Mouse (Mus musculus) spleen, embryonic (tissue): ENCODE results near the gene Nlrx1.

Experiments used
- CTCF ChIA-PET: fragments of 350-600 bp; sonication (Branson Sonifier 250); formaldehyde crosslinking; loops from one replicate; lab custom pipeline; 2022; lab: Charles Lee

The Nlrx1 gene

DNA sequence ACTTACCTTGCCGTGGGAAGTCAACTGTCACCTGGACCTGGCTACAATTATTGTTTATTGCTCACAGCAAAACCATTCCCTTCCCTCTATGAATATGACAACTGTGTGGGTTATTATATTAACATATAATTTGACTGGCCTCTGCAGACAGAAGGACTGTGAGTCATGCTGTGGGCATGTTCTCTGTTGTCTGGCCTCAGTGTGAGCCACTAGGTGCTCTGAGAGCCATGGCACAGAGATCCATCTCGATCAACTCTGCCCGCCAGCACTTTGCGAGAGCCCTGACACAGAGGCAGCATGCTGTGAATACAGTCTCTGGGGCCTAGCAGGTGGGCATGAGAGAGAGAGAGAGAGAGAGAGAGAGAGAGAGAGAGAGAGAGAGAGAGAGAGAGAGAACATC is 1.6 kb upstream of the Nlrx1 start:
- CTCF ChIA-PET: no interaction called here

- CTCF ChIA-PET: no interaction called here
Measured at GRCm38 (mm10) chr9:44269077-44269476, 678 bp upstream of the Nlrx1 start.

DNA sequence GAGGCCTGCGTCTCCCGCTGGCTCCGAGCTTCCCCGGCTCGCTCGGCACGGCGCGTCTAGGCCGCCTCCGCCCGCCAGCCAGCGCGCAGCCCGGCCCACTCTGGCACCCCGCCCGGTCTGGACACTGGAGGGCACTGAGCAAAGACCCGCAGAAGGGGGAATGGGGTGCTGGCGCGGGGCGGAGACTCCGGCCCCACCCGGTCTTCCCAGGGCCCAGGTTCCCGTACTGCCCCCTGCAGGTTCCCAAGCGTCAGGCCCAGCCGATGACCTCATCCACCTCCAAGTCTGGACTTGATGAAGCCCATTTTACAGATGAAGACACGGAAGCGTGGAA is 405 bp downstream of the Nlrx1 start:
- CTCF ChIA-PET: interaction anchor here (1.0 kb wide), 1 partner anchor 83 kb away, joined by 3 read pairs; no protein-coding TSS in a partner anchor

- CTCF ChIA-PET: interaction anchor here (0.5 to 1.0 kb wide), 2 partner anchors 49 to 83 kb away, joined by 3 to 4 read pairs; no protein-coding TSS in a partner anchor
Measured at GRCm38 (mm10) chr9:44267319-44268026, 926 bp downstream of the Nlrx1 start.

DNA sequence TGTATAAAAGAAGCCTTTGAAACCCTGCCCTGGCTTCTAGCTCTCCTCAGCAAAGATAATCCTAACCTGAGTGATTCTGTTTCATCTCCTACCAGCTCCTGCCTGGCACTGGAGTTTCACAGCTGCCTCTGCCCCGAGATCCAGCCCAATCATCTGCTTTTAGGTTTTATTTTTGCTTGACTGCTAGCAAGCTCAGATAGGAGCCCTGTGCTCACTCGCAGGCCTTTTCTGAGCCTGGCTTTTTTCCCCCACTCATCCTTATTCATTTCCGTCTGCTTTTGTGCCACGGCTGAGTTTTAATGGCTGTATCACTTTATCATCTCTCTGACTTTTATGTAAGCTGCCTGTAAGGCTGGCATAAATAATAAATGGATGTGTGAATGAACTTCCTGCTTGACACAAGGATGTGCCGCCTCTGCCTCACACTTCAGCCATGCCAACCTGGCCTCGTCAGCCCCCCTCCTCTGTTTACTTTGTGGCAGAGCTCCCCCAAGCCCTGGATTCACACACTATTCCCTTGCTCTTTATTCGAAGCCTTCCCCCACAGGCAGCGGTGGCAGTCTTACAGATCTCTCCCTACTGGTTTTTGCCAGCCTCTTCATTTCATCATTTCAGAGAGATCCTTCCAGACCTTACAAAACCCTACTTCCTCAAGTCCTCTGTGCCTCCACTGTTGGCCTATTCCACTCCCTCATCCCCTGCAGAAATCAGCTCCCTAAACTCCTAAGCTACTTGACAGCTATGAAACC is 1.7 kb downstream of the Nlrx1 start:
- CTCF ChIA-PET: no interaction called here

DNA sequence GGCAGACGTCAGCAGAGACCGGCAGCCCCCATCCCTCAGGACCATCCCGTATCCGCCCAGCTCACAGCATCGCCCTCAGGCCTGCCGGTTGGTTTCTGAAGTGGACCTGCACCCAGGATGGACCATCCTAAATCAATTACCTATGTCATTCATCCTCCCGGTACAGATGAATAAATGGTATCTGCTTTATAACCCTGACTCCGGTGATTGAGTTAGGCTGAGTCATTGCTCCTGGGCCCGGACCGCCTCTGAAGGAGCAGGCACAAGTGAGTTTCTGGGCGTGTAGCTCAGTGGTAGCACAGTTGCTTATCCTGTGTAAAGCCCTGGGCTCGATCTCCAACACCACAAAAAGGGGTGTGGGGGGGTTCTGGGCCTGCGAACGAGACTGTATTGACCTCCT is 7.0 kb downstream of the Nlrx1 start:
- CTCF ChIA-PET: no interaction called here

DNA sequence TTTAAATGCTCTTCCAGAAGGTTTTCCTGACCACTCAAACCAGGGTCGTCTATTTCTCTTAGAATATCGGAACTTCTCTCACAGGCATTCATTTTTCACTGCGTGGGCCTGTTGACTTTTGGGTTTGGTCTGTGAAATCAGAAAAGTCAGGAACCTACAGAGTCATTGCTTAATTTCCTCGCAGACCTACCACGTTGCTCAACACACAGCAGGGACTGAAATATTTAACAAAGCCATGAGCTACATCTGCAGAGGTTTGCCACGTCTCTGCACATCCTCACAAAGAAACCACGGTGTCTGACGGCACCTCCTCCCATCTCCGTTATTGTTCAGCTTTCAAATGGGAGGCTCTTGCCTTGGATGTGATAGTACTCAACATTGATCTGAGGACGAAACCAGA is 9.4 kb downstream of the Nlrx1 start:
- CTCF ChIA-PET: no interaction called here

DNA sequence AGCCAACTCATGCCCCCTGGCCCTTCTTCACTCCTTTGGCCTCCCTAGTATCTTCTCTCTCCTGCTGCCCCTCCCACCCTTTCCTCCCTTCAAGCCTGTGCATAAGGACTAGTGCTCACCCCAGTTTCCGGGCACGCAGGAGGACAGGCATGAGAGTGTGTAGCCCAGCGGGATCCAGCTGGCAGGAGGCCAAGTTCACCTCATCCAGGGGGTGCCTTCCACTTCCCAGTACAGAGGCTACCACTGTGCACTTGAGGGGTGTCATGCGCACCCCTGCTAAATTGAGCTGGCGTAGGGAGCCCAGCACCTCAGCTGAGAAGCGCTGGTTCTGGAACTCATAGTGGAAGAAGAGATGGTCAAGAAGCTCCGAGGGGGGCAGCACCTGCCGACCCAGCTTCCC is 12.2 kb downstream of the Nlrx1 start:
- CTCF ChIA-PET: interaction anchor here (0.6 kb wide), 1 partner anchor 1015 kb away, joined by 3 read pairs; no protein-coding TSS in a partner anchor

DNA sequence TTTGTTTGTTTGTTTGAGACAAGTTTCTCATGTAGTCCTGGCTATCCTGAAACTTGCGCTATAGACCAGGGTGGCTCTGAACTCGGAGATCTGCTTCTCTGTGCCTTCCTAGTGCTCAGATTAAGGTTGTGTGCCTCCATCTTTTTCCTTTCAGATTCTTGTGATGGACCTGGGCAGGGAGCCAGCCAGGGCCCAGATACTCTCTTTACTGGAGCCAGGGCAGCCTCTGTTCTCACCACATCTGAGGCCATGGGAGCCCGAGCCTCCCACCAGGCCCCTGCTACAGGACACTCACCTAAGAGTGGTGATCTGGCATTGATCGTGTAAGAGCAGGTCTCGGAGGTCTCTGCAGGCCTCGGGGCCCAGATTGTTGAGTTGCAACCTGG is 13.3 kb downstream of the Nlrx1 start:
- CTCF ChIA-PET: no interaction called here

GRCm38 (mm10) chr9:44254508-44255135 is 13.8 kb downstream of the Nlrx1 start:
- CTCF ChIA-PET: no interaction called here

GRCm38 (mm10) chr9:44253441-44253840 is 15.0 kb downstream of the Nlrx1 start:
- CTCF ChIA-PET: interaction anchor here (0.6 kb wide), 1 partner anchor 67 kb away, joined by 5 read pairs; no protein-coding TSS in a partner anchor

- CTCF ChIA-PET: interaction anchor here (0.8 kb wide), 1 partner anchor 17 kb away, joined by 5 read pairs; the partner anchor contains the start of gene Nlrx1
Measured at GRCm38 (mm10) chr9:44251314-44251713, 17.1 kb downstream of the Nlrx1 start, which contains the start of gene Pdzd3. TSS of gene Pdzd3 (minus strand) at chr9:44251471.

DNA sequence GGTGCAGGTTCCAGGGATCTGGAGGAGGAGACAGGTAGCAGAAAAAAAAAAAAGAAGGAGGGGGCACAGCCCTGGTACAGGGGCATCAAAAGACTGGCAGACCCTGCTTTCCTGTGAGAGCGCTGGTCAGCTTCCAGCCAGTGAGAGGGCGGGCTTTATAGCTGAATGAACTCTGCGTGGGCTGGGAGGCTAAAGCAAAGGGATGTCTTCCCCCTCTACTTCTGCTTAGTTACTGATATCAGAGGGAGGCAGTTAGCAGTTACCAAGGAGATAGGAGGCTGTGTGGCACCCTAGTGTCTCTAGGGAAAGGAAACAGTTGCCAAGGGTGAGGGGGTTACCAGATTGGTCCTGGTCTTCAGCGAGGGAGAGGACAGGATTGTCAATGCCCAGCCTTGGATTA is 18.0 kb downstream of the Nlrx1 start:
- CTCF ChIA-PET: interaction anchor here (0.7 kb wide), 1 partner anchor 266 kb away, joined by 3 read pairs; no protein-coding TSS in a partner anchor

DNA sequence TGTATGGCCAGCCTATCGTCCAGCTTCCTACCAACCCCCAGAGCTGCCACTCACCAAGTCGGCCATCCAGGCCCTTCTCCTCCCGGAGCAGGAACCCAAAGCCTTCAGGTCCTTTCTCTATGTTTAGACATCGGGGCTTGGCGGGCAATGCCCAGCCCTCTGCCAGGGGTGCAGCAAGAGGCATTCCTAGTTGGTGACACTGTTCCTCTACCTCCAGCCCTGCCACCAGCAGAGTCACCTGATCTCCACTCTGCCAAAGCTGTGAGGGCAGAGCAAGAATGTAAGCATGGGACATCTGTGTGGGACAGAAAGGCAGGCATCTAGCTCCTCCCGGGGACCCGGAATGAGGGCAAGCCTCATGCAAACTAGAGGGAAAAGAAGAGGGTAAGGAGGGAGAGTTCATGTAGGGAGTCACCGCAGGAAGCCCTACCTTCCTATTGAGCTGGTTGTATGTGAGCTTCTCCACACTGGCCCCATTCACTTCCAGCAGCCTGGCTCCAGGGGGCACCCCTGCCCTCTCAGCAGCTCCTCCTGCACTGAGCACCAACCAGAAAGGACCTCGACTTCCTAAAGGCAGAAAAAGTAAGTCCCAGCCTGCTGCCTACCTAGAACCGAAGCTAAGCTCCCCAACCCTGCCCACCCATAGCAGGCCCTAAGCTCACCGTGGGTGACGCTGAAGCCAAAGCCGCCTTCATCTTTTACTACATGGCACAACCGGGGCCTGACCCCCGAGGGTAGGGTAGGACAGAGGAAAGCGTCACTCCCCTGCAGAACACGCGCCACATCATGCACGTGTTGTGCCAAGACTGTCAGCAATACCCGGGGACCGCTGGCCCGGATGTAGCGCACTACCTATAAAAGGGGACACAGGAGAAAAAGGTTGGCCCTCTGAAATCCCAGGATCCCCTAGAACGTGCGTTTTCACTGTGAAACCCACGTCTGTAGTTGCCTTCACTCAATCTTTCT is 18.9 kb downstream of the Nlrx1 start:
- CTCF ChIA-PET: interaction anchor here (0.7 kb wide), 1 partner anchor 55 kb away, joined by 3 read pairs; no protein-coding TSS in a partner anchor

DNA sequence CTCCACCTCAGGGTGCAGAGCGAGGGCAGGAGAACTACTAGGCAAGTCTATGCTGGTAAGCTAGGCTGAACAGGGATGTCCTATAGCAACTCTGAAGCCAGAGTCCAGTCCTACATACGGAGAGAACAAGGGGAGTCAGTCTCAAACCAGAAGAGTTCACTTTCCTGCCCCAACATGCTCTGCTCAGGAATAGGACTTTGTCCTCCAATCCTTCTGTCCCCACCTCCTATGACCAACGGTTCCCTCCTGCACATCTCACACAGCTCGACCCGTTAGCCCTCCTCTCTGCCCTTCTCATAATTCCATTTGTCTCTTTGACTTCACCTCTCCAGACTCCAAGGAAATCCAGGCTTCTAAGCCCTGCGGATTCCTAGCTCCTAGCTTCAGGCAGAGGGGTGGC is 20.5 kb downstream of the Nlrx1 start:
- CTCF ChIA-PET: interaction anchor here (0.6 kb wide), 1 partner anchor 11 kb away, joined by 5 read pairs; no protein-coding TSS in a partner anchor

- CTCF ChIA-PET: interaction anchor here (0.5 kb wide), 2 partner anchors 9 to 28 kb away, joined by 4 read pairs; no protein-coding TSS in a partner anchor
Measured at GRCm38 (mm10) chr9:44243621-44244020, 24.8 kb downstream of the Nlrx1 start.

- CTCF ChIA-PET: no interaction called here
Measured at GRCm38 (mm10) chr9:44241418-44241817, 27.0 kb downstream of the Nlrx1 start.

GRCm38 (mm10) chr9:44240911-44241310 is 27.5 kb downstream of the Nlrx1 start:
- CTCF ChIA-PET: interaction anchor here (0.5 to 0.6 kb wide), 2 partner anchors 40 to 75 kb away, joined by 3 to 4 read pairs; no protein-coding TSS in a partner anchor

GRCm38 (mm10) chr9:44240399-44240798 is 28.0 kb downstream of the Nlrx1 start, which contains the start of gene Ccdc153:
TSS of gene Ccdc153 (plus strand) at chr9:44240676.
- CTCF ChIA-PET: interaction anchor here (0.6 kb wide), 1 partner anchor 40 kb away, joined by 4 read pairs; no protein-coding TSS in a partner anchor

DNA sequence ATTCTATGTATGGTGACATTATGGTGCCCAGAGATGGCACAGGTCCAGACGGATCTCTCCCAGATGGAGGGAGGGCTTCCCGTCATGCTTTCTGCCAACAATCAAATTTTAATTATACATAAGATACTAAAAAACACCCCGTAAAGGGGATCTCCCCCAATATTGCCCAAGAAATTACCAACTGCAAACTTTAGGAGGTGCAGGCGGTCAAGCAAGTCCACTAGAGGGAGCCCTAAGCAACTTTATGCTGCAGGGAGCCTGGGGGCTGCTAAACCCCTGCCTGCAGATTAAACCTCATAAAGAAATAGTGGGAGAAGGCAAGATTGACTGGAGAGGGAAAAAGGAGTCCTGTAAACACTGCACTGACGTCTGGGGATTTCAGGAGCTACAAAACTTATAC is 29.0 kb downstream of the Nlrx1 start:
- CTCF ChIA-PET: interaction anchor here (0.7 kb wide), 1 partner anchor 162 kb away, joined by 3 read pairs; no protein-coding TSS in a partner anchor
